Mouse (Mus musculus) MEL (cell line): ENCODE results near the gene Akt1s1. TPM values are rescaled to one million over a fixed set of nuclear protein-coding genes. Genes with fewer than 3 reads are reported as not detected.

Source experiments
- DNase-seq: peaks from one replicate; pipeline ENCODE4 v3.0.0; 2011; ENCODE audit warnings: low read depth, low spot score
- H3K27ac ChIP-seq: 2 replicates; pipeline ENCODE4 v1.5.1; 2012; ENCODE audit warnings: low read depth, mild to moderate bottlenecking, control low read depth, low read length, moderate library complexity; ENCODE audit not compliant: control insufficient read depth
- H3K27me3 ChIP-seq, 2 experiments: fragments of 150-350 bp in 1 of 2; sonication (generic) in 1 of 2; 2 replicates each; pipeline ENCODE4 v1.6.1; 2012; ENCODE audit warnings: low read length in 2 of 2, mild to moderate bottlenecking in 2 of 2, improper control_type of control experiment in 1 of 2, moderate library complexity in 1 of 2; ENCODE audit not compliant: insufficient read depth in 2 of 2, control insufficient read depth in 1 of 2
- H3K36me3 ChIP-seq, 2 experiments: 2 replicates each; pipeline ENCODE4 v1.6.1; 2012 to 2014; ENCODE audit warnings: low read length in 2 of 2, improper control_type of control experiment in 1 of 2, inconsistent platforms in 1 of 2, mild to moderate bottlenecking in 1 of 2; ENCODE audit not compliant: insufficient read depth in 2 of 2, control insufficient read depth in 1 of 2
- H3K4me1 ChIP-seq, 2 experiments: fragments of 150-350 bp in 1 of 2; sonication (generic) in 1 of 2; 2 replicates each; pipeline ENCODE4 v1.6.1; 2012; ENCODE audit warnings: low read length in 2 of 2, improper control_type of control experiment in 1 of 2, mild to moderate bottlenecking in 1 of 2; ENCODE audit not compliant: insufficient read depth in 2 of 2, control insufficient read depth in 1 of 2
- H3K4me3 ChIP-seq, 2 experiments: fragments of 150-350 bp in 1 of 2; sonication (generic) in 1 of 2; 2 replicates each; pipeline ENCODE4 v1.5.1; 2012; ENCODE audit warnings: low read depth in 2 of 2, low read length in 2 of 2, mild to moderate bottlenecking in 2 of 2, moderate library complexity in 2 of 2, control low read depth in 1 of 2, improper control_type of control experiment in 1 of 2; ENCODE audit not compliant: control insufficient read depth in 1 of 2, insufficient read depth in 1 of 2
- H3K79me2 ChIP-seq: 2 replicates; pipeline ENCODE4 v1.6.1; 2012; ENCODE audit warnings: mild to moderate bottlenecking, low read length, moderate library complexity; ENCODE audit not compliant: control insufficient read depth, poor library complexity, insufficient read depth
- H3K9ac ChIP-seq: 2 replicates; pipeline ENCODE4 v1.6.1; 2012; ENCODE audit warnings: low read depth, mild to moderate bottlenecking, control low read depth, low read length, moderate library complexity; ENCODE audit not compliant: control insufficient read depth, poor library complexity, severe bottlenecking
- H3K9me3 ChIP-seq: fragments of 150-350 bp; sonication (generic); replicated peaks from 2 replicates; pipeline ENCODE4 v1.6.1; 2012; ENCODE audit warnings: mild to moderate bottlenecking, low read length, improper control_type of control experiment, moderate library complexity; ENCODE audit not compliant: insufficient read depth
- CHD1 ChIP-seq: IDR thresholded peaks from 2 replicates; pipeline ENCODE4 v1.6.1; 2012; ENCODE audit warnings: low read depth, mild to moderate bottlenecking, inconsistent platforms, low read length, improper control_type of control experiment
- CHD2 ChIP-seq: IDR thresholded peaks from 2 replicates; pipeline ENCODE4 v1.6.1; 2011; ENCODE audit warnings: low read length, improper control_type of control experiment
- CTCF ChIP-seq, 3 experiments: IDR thresholded peaks in 2 of 3; conservative IDR thresholded peaks in 1 of 3; 2 replicates each; pipeline ENCODE4 v1.5.1; 2011 to 2012; ENCODE audit warnings: low read length in 3 of 3, low read depth in 2 of 3, mild to moderate bottlenecking in 2 of 3, improper control_type of control experiment in 1 of 3, inconsistent platforms in 1 of 3, mixed read lengths in 1 of 3, moderate library complexity in 1 of 3; ENCODE audit not compliant: control insufficient read depth in 1 of 3, insufficient read depth in 1 of 3, poor library complexity in 1 of 3, severe bottlenecking in 1 of 3
- E2F4 ChIP-seq: IDR thresholded peaks from 2 replicates; pipeline ENCODE4 v1.6.1; 2011; ENCODE audit warnings: low read depth, low read length, improper control_type of control experiment, borderline replicate concordance
- EP300 ChIP-seq, 2 experiments: IDR thresholded peaks; 2 replicates each; pipeline ENCODE4 v1.6.1; 2011; ENCODE audit warnings: improper control_type of control experiment in 2 of 2, low read length in 2 of 2, low read depth in 1 of 2, mild to moderate bottlenecking in 1 of 2
- ETS1 ChIP-seq: IDR thresholded peaks from 2 replicates; pipeline ENCODE4 v1.6.1; 2012; ENCODE audit warnings: low read depth, mild to moderate bottlenecking, inconsistent platforms, low read length, improper control_type of control experiment, moderate library complexity
- HCFC1 ChIP-seq: IDR thresholded peaks from 2 replicates; pipeline ENCODE4 v1.6.1; 2012; ENCODE audit warnings: low read depth, mild to moderate bottlenecking, inconsistent platforms, low read length, improper control_type of control experiment, moderate library complexity
- KAT2A ChIP-seq: conservative IDR thresholded peaks from 2 replicates; pipeline ENCODE4 v1.6.1; 2012; ENCODE audit warnings: low read depth, low read length, improper control_type of control experiment, inconsistent platforms
- MEF2A ChIP-seq: IDR thresholded peaks from 2 replicates; pipeline ENCODE4 v1.6.1; 2014; ENCODE audit warnings: low read depth, mild to moderate bottlenecking, inconsistent platforms, low read length, improper control_type of control experiment; ENCODE audit not compliant: poor library complexity, insufficient replicate concordance, severe bottlenecking; ENCODE audit errors: extremely low read depth
- MYB ChIP-seq: IDR thresholded peaks from 2 replicates; pipeline ENCODE4 v1.6.1; 2011; ENCODE audit warnings: mild to moderate bottlenecking, low read depth, low read length, improper control_type of control experiment
- NRF1 ChIP-seq: IDR thresholded peaks from 2 replicates; pipeline ENCODE4 v1.6.1; 2014; ENCODE audit warnings: low read depth, mild to moderate bottlenecking, inconsistent platforms, low read length, improper control_type of control experiment, moderate library complexity; ENCODE audit not compliant: poor library complexity, insufficient read depth, severe bottlenecking
- POLR2A ChIP-seq, 2 experiments: IDR thresholded peaks; 2 replicates each; pipeline ENCODE4 v1.6.1; 2011 to 2012; ENCODE audit warnings: low read length in 2 of 2, mild to moderate bottlenecking in 2 of 2, control low read depth in 1 of 2, improper control_type of control experiment in 1 of 2, low read depth in 1 of 2, moderate library complexity in 1 of 2; ENCODE audit not compliant: control insufficient read depth in 1 of 2, insufficient read depth in 1 of 2, poor library complexity in 1 of 2
- POLR2AphosphoS2 ChIP-seq: IDR thresholded peaks from 2 replicates; pipeline ENCODE4 v1.6.1; 2011; ENCODE audit warnings: low read length, improper control_type of control experiment
- POLR2AphosphoS5 ChIP-seq: IDR thresholded peaks from 2 replicates; pipeline ENCODE4 v1.6.1; 2012; ENCODE audit warnings: low read depth, borderline replicate concordance, mild to moderate bottlenecking, inconsistent platforms, low read length, moderate library complexity, mixed read lengths
- RAD21 ChIP-seq: IDR thresholded peaks from 2 replicates; pipeline ENCODE4 v1.6.1; 2011; ENCODE audit warnings: mild to moderate bottlenecking, low read depth, low read length, improper control_type of control experiment
- SMC3 ChIP-seq: IDR thresholded peaks from 2 replicates; pipeline ENCODE4 v1.6.1; 2011; ENCODE audit warnings: low read depth, low read length, improper control_type of control experiment
- TAL1 ChIP-seq: IDR thresholded peaks from 2 replicates; pipeline ENCODE4 v1.6.1; 2012; ENCODE audit warnings: mild to moderate bottlenecking, inconsistent platforms, low read length, moderate library complexity, mixed read lengths
- TBP ChIP-seq: IDR thresholded peaks from 2 replicates; pipeline ENCODE4 v1.8.0; 2011; ENCODE audit warnings: low read depth, low read length, improper control_type of control experiment
- USF1 ChIP-seq: IDR thresholded peaks from 2 replicates; pipeline ENCODE4 v1.6.1; 2014; ENCODE audit warnings: low read depth, mild to moderate bottlenecking, inconsistent platforms, low read length, improper control_type of control experiment, moderate library complexity
- ZKSCAN1 ChIP-seq: IDR thresholded peaks from 2 replicates; pipeline ENCODE4 v1.6.1; 2012; ENCODE audit warnings: low read depth, mild to moderate bottlenecking, inconsistent platforms, low read length, improper control_type of control experiment, moderate library complexity
- polyA plus RNA-seq, 2 experiments: library from polyadenylated mRNA; stranded (reverse) in 1 of 2; unstranded in 1 of 2; fragments of >175 nt in 1 of 2; fragments of >200 nt in 1 of 2; gene quantifications; 2 replicates each; pipeline versions ENCODE4 v1.2.1 to v1.2.4; 2012; ENCODE audit warnings: low replicate concordance in 2 of 2, low read depth in 1 of 2; ENCODE audit not compliant: insufficient read length in 2 of 2, insufficient read depth in 1 of 2, missing spikeins in 1 of 2
- total RNA-seq: library from RNA; depleted of rRNA; stranded (reverse); fragments of 300-350 nt; gene quantifications from 2 replicates; pipeline ENCODE4 v1.2.3, GENCODE M21; 2012

Gene Akt1s1
- total and polyA plus RNA-seq, 3 experiments, result 37.3 to 71.8 TPM; not detected in 1

- Histone ChIP-seq H3K4me1 (no peaks in the 10 kb centered on the region), H3K4me3 (no peak overlapping the region), H3K9ac (no peak overlapping the region), H3K27ac (no peak overlapping the region), H3K27me3 (no peaks in the 10 kb centered on the region), H3K79me2 (no peaks in the 10 kb centered on the region), H3K9me3 (no peaks in the 10 kb centered on the region), H3K36me3 (no peaks in the 10 kb centered on the region; a peak in 1 of 4 replicates)
- no peak for TF ChIP-seq CTCF (IDR thresholded peaks at IDR 0.05 in 2 of 3, conservative IDR thresholded peaks at IDR 0.05 in 1 of 3; ENCODE audit: control insufficient read depth in 1 of 3, insufficient read depth in 1 of 3, low read depth in 2 of 3, low read length in 3 of 3, poor library complexity in 1 of 3, severe bottlenecking in 1 of 3)
- no peak for TF ChIP-seq CHD1
- TF ChIP-seq POLR2A (IDR thresholded peaks at IDR 0.05; ENCODE audit: control insufficient read depth in 1 of 2, insufficient read depth in 1 of 2, low read depth in 1 of 2, low read length in 2 of 2, poor library complexity in 1 of 2), result no peak
- TF ChIP-seq SMC3, result no peak
- TF ChIP-seq MYB, result no peak
- TF ChIP-seq KAT2A, result no peak
- TF ChIP-seq POLR2AphosphoS2, result no peak
- TF ChIP-seq USF1, result no peak
- TF ChIP-seq E2F4, result no peak
- TF ChIP-seq MEF2A, result no peak
- TF ChIP-seq EP300 (IDR thresholded peaks at IDR 0.05; ENCODE audit: low read depth in 1 of 2, low read length in 2 of 2), result no peak
- TF ChIP-seq TAL1, result no peak
- no peak for TF ChIP-seq ZKSCAN1
- no peak for TF ChIP-seq CHD2
- no peak for TF ChIP-seq HCFC1
- TF ChIP-seq RAD21, result no peak
- TF ChIP-seq NRF1, result no peak
- TF ChIP-seq TBP, result no peak
- TF ChIP-seq POLR2AphosphoS5, result no peak
- DNase-seq, result no peak
Observed at GRCm38 (mm10) chr7:44838073-44838472, 10.7 kb upstream of the Akt1s1 start.

DNA sequence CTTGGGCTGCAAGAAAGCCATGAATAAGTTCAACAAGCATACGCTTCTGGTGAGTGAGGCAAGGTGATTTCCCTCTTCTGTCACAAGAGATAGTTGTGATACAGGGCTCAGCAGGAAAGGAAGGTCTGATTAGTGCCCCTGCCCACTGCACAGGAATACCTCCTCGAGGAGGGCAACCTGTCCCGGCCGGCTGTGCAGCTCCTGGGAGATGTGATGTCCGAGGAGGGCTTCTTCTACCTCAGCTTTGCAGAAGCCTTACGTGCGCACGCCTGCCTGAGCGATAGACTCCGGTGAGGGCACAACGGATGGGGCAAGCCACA, 9.7 kb upstream of the Akt1s1 start:
- no peaks in the 10 kb centered on the region for H3K9me3 ChIP-seq
- 0 out of 4 replicates have a peak, but pooled peaks of 1 of the 2 experiments have one; percentile 11 for TF ChIP-seq POLR2A (IDR thresholded peaks at IDR 0.05; ENCODE audit: control insufficient read depth in 1 of 2, insufficient read depth in 1 of 2, low read depth in 1 of 2, low read length in 2 of 2, poor library complexity in 1 of 2)
- no peak for TF ChIP-seq KAT2A
- TF ChIP-seq ETS1, result no peak
- TF ChIP-seq, all 39 proteins: peak for 1
- no peak overlapping the region for H3K4me3 ChIP-seq
- H3K36me3 ChIP-seq, result no peaks in the 10 kb centered on the region; a peak in 1 of 4 replicates
- DNase-seq, result no peak
- H3K27ac ChIP-seq, result no peak overlapping the region
- H3K4me1 ChIP-seq, result no peaks in the 10 kb centered on the region
- no peaks in the 10 kb centered on the region for H3K27me3 ChIP-seq
- no peak overlapping the region for H3K9ac ChIP-seq
- no peaks in the 10 kb centered on the region for H3K79me2 ChIP-seq
